Mouse (Mus musculus): ENCODE measurements at regions not wholly inside any gene's neighbourhood (a gene's known extent, or its start where the extent isn't known, plus 50 kb on each side); places are given as distances from the start of the nearest gene placed in this dataset.

DNA sequence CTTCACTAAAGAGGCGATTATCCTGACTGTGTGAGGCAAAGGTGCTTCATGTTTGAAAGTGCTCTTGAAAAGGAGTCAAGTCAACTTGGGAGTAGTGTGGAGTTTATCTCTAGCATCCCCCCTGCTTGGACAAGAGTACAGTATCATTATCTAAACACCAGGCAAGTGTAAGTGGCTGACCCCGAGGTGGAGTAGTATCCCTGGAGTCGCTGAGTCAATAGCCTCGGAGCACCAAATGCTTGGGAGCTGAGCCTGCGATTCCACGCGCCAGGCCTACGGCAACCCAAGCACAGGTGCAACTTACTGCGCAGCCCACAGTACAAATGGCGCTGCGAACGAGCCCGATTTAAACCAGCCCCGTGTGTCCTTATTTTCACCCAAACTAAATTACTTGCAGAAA lies 75.4 kb upstream of the Meis1 start:
- TF ChIP-seq CTCF (conservative IDR thresholded peaks at IDR 0.05; ENCODE audit: low read length) (no peak), NANOG (IDR thresholded peaks at IDR 0.05; ENCODE audit: borderline replicate concordance, low read length) (no peak)

All from E14TG2a.4 (cell line).